Mouse (Mus musculus): ENCODE results near the gene Ttn. TPM values are rescaled to one million over a fixed set of nuclear protein-coding genes. Genes with fewer than 3 reads are reported as not detected.

The Ttn gene
- polyA plus RNA-seq, 1 experiment from 2014 or later: 23.1 TPM

DNA sequence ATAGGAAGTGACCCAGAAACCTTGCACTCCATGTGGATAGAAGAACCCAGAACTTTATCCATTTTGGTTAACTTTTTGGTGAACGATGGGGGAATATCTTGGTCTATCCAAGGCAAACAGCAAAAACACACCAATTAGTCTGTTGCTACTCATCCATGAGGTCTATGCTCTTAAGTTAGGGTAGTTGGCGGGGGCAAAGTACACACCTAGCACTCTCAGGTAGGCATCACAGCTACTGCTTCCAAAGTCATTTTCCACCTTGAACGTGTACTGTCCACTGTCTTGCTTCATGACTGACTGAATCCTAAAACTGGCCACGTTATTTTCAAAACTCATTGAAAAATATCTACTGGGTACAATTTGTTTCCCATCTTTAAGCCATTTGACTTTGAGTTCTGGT, 87.0 kb downstream of the Ttn start:
- H3K4me3 ChIP-seq (ENCODE audit: low read length): no peak overlapping the region
- H3K4me1 ChIP-seq (replicated peaks; ENCODE audit: control insufficient read depth, insufficient read depth, low read length): no peaks in the 10 kb centered on the region
- ATAC-seq (ENCODE audit: low read depth): no peak
- H3K27ac ChIP-seq (ENCODE audit: low read length): no peak overlapping the region
- no peak overlapping the region for H3K4me2 ChIP-seq (ENCODE audit: low read depth, low read length)
- H3K9ac ChIP-seq (ENCODE audit: low read length): no peak overlapping the region
- no peaks in the 10 kb centered on the region for H3K36me3 ChIP-seq (ENCODE audit: control insufficient read depth, insufficient read depth, low read length)
- 86% methylated on average over 4 of the region's 4 CpGs for WGBS
- no peaks in the 10 kb centered on the region for H3K27me3 ChIP-seq (ENCODE audit: control insufficient read depth, insufficient read depth, low read depth, low read length)
- no peaks in the 10 kb centered on the region for H3K9me3 ChIP-seq (ENCODE audit: control insufficient read depth, low read length)

DNA sequence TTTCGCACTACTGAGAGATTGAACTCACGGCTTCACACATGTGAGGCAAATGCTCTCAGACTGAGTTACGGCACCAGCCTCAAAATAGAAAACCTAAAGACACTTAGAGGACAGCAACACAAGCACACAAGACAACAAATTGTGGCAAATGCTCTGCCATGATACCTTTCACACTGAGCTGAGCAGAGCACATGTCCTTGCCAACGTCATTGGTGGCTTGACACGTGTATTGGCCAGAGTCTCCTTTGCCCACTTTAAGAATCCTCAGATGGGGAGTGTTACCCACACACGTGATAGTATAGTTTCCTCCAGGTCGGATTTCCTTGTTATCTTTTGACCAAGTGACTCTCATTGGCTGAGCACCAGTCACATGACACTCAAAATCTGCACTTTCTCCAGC, 93.6 kb downstream of the Ttn start:
- H3K27me3 ChIP-seq (ENCODE audit: control insufficient read depth, insufficient read depth, low read depth, low read length): no peaks in the 10 kb centered on the region
- no peaks in the 10 kb centered on the region for H3K9me3 ChIP-seq (ENCODE audit: control insufficient read depth, low read length)
- H3K4me2 ChIP-seq (ENCODE audit: low read depth, low read length): no peak overlapping the region
- 77% methylated on average over 7 of the region's 7 CpGs for WGBS
- no peak overlapping the region for H3K4me3 ChIP-seq (ENCODE audit: low read length)
- H3K36me3 ChIP-seq (ENCODE audit: control insufficient read depth, insufficient read depth, low read length): no peaks in the 10 kb centered on the region
- H3K27ac ChIP-seq (ENCODE audit: low read length): no peak overlapping the region
- no peak overlapping the region for H3K9ac ChIP-seq (ENCODE audit: low read length)
- ATAC-seq (ENCODE audit: low read depth): no peak
- no peaks in the 10 kb centered on the region for H3K4me1 ChIP-seq (replicated peaks; ENCODE audit: control insufficient read depth, insufficient read depth, low read length)

DNA sequence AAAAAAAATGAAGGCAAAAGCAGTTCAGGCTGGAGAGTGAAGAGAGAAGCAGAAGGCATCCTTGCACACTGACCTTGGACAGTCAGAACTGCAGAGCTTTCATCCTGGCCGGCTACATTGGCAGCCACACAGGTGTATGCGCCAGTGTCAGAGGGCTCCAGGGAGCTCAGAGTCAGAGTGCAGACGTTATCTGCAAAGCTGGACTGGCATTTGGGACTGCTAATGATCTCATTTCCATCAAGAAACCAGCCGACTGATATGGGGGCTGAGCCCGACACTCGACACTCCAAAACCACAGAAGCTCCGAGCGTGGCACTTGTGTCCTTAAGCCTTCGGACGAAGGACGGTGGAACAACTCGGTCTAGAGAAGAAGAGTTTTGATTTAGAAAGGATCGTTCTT, 96.5 kb downstream of the Ttn start:
- no peak for ATAC-seq (ENCODE audit: low read depth)
- Histone ChIP-seq H3K27me3 (ENCODE audit: control insufficient read depth, insufficient read depth, low read depth, low read length) (no peaks in the 10 kb centered on the region), H3K4me3 (ENCODE audit: low read length) (no peak overlapping the region), H3K4me2 (ENCODE audit: low read depth, low read length) (no peak overlapping the region), H3K27ac (ENCODE audit: low read length) (no peak overlapping the region), H3K9me3 (ENCODE audit: control insufficient read depth, low read length) (no peaks in the 10 kb centered on the region), H3K9ac (ENCODE audit: low read length) (no peak overlapping the region), H3K4me1 (replicated peaks; ENCODE audit: control insufficient read depth, insufficient read depth, low read length) (no peaks in the 10 kb centered on the region), H3K36me3 (ENCODE audit: control insufficient read depth, insufficient read depth, low read length) (no peaks in the 10 kb centered on the region)
- 75% methylated on average over 13 of the region's 13 CpGs for WGBS

DNA sequence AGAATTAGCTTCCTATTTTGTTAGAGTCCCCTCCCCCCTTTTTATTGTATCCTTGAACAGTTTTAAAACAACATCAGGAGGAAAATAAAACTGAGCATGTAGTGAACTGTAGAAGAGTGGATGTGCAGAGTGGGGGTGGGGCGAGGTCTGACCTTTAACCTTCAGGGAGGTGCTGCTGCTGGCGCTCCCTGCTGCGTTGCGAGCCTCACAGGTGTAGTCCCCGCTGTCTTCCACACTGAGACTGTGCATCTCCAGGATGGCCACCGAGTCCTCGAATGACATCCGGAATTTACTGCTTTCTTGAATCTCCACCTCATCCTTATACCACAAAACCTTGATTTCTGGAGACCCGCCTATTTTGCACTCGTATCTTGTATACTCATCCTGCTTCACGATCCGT, 100.9 kb downstream of the Ttn start:
- WGBS: 84% methylated on average over 12 of the region's 12 CpGs

DNA sequence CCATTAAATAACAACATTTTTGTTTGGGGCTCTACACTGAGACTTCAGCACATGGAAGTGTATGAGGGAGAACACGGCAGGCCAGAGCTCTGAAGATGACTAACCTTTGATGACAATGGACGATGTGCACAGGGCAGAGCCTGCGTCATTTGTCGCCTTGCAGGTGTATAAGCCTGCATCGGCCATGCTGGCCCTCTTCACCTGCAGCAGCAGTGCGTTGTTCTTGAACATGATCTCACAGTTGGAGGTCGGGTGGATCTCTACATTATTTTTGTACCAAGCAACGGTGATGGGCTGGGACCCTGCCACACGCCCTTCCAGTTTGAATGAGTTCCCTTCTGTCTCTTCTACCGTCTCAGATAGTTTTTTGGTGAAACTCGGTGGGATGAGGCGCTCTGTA, 106.8 kb downstream of the Ttn start:
- no peak for ATAC-seq (ENCODE audit: low read depth)
- no peaks in the 10 kb centered on the region for H3K36me3 ChIP-seq (ENCODE audit: control insufficient read depth, insufficient read depth, low read length)

More for the DNA sequence above, 100.9 kb downstream of the Ttn start:
- Histone ChIP-seq H3K27me3 (ENCODE audit: control insufficient read depth, insufficient read depth, low read depth, low read length) (no peaks in the 10 kb centered on the region), H3K36me3 (ENCODE audit: control insufficient read depth, insufficient read depth, low read length) (no peaks in the 10 kb centered on the region), H3K27ac (ENCODE audit: low read length) (no peak overlapping the region), H3K9me3 (ENCODE audit: control insufficient read depth, low read length) (no peaks in the 10 kb centered on the region), H3K4me3 (ENCODE audit: low read length) (no peak overlapping the region), H3K9ac (ENCODE audit: low read length) (no peak overlapping the region), H3K4me1 (replicated peaks; ENCODE audit: control insufficient read depth, insufficient read depth, low read length) (no peaks in the 10 kb centered on the region), H3K4me2 (ENCODE audit: low read depth, low read length) (no peak overlapping the region)
- ATAC-seq (ENCODE audit: low read depth): no peak

DNA sequence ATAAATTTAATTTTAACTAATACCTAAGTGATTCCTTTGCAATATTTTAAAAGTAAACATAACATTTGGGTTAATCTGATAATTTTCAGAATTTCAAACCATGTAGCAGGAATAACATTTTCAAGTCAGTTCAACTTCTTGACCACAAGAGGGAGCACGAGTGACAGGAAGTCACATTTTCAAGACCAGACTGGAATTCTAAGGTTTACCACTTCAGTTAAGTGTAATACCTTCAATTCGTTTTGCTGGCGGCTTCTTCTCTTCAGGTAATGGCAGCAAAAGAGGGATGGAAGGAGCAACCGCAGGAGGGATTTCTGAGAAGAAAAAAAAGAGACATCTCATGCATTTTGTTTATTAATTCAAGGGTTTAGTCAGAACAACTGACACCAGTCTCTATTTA, 115.4 kb downstream of the Ttn start:
- no peak for ATAC-seq (ENCODE audit: low read depth)
- Histone ChIP-seq H3K4me2 (ENCODE audit: low read depth, low read length) (no peak overlapping the region), H3K36me3 (ENCODE audit: control insufficient read depth, insufficient read depth, low read length) (no peaks in the 10 kb centered on the region), H3K27ac (ENCODE audit: low read length) (no peak overlapping the region), H3K27me3 (ENCODE audit: control insufficient read depth, insufficient read depth, low read depth, low read length) (no peaks in the 10 kb centered on the region), H3K4me3 (ENCODE audit: low read length) (no peak overlapping the region), H3K4me1 (replicated peaks; ENCODE audit: control insufficient read depth, insufficient read depth, low read length) (no peaks in the 10 kb centered on the region), H3K9ac (ENCODE audit: low read length) (no peak overlapping the region), H3K9me3 (ENCODE audit: control insufficient read depth, low read length) (no peaks in the 10 kb centered on the region)
- 10% methylated on average over 4 of the region's 4 CpGs for WGBS

More for the DNA sequence above, 106.8 kb downstream of the Ttn start:
- Histone ChIP-seq H3K27me3 (ENCODE audit: control insufficient read depth, insufficient read depth, low read depth, low read length) (no peaks in the 10 kb centered on the region), H3K9ac (ENCODE audit: low read length) (no peak overlapping the region), H3K4me1 (replicated peaks; ENCODE audit: control insufficient read depth, insufficient read depth, low read length) (no peaks in the 10 kb centered on the region), H3K4me3 (ENCODE audit: low read length) (no peak overlapping the region), H3K27ac (ENCODE audit: low read length) (no peak overlapping the region), H3K9me3 (ENCODE audit: control insufficient read depth, low read length) (no peaks in the 10 kb centered on the region), H3K4me2 (ENCODE audit: low read depth, low read length) (no peak overlapping the region)
- WGBS: 84% methylated on average over 12 of the region's 12 CpGs

DNA sequence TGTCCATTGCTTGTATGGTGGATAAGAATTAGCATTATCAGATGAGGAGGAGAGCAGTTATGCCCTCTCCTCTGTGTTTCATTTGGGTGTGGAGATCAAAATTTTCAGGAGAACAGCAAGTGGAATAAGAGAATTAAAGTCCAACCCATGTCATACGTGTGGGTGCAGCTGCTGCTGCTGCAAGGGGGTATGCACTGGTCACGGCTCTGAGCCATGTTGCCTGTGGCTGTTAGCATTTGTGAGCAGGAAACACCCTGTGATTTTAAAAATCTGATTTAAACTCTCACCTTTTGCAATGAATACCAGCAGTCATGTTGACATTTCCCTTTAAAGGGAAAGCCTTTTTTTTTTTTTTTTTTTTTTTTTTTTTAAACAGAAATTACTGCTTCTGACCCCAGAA, 116.8 kb downstream of the Ttn start:
- H3K4me2 ChIP-seq (ENCODE audit: low read depth, low read length): no peak overlapping the region
- H3K27ac ChIP-seq (ENCODE audit: low read length): no peak overlapping the region
- no peak overlapping the region for H3K9ac ChIP-seq (ENCODE audit: low read length)
- H3K4me1 ChIP-seq (replicated peaks; ENCODE audit: control insufficient read depth, insufficient read depth, low read length): no peaks in the 10 kb centered on the region
- no peaks in the 10 kb centered on the region for H3K27me3 ChIP-seq (ENCODE audit: control insufficient read depth, insufficient read depth, low read depth, low read length)
- H3K36me3 ChIP-seq (ENCODE audit: control insufficient read depth, insufficient read depth, low read length): no peaks in the 10 kb centered on the region
- no peak overlapping the region for H3K4me3 ChIP-seq (ENCODE audit: low read length)
- no peak for ATAC-seq (ENCODE audit: low read depth)
- 78% methylated on average over 2 of the region's 2 CpGs for WGBS
- no peaks in the 10 kb centered on the region for H3K9me3 ChIP-seq (ENCODE audit: control insufficient read depth, low read length)

DNA sequence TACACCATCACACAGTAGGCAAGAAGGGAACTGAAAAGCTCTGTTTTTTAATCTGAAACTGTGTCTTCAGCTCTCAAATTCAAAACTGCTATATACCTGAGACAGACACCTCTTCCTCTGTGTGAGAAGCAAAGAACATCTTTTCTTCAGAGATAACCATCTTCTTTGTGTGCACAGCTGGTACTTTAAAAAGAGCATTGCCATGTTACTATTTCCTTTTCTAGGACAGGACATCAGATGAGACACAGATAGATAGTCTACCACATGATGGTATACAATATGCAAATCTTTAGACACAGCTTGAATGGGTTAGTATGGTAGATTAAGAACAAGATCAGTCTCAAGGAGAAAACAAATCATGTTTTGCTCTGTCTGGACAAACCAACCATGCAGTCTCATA, 121.0 kb downstream of the Ttn start:
- Histone ChIP-seq H3K27me3 (ENCODE audit: control insufficient read depth, insufficient read depth, low read depth, low read length) (no peaks in the 10 kb centered on the region), H3K4me1 (replicated peaks; ENCODE audit: control insufficient read depth, insufficient read depth, low read length) (no peaks in the 10 kb centered on the region), H3K4me2 (ENCODE audit: low read depth, low read length) (no peak overlapping the region), H3K9me3 (ENCODE audit: control insufficient read depth, low read length) (no peaks in the 10 kb centered on the region), H3K9ac (ENCODE audit: low read length) (no peak overlapping the region), H3K36me3 (ENCODE audit: control insufficient read depth, insufficient read depth, low read length) (no peaks in the 10 kb centered on the region), H3K4me3 (ENCODE audit: low read length) (no peak overlapping the region), H3K27ac (ENCODE audit: low read length) (no peak overlapping the region)
- no peak for ATAC-seq (ENCODE audit: low read depth)

DNA sequence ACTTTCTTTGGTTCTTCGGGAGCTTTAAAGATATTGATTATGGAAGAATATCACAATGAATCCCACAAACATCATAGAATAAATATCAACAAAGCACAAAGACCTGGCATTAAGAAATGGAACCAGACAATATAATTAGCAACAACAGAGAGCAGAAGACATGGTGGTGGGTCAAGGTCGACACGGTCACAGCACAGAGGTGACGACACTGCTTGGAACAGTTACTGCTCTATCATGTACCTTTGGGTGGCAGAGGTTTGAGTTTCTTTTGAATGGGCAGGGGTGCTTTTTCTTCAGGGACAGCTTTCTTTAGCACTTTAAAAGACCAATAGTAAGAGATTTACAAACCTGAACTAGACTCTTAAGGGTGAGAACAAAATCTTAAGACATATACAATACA, 132.3 kb downstream of the Ttn start:
- 88% methylated on average over 4 of the region's 4 CpGs for WGBS
- Histone ChIP-seq H3K4me2 (ENCODE audit: low read depth, low read length) (no peak overlapping the region), H3K9me3 (ENCODE audit: control insufficient read depth, low read length) (no peaks in the 10 kb centered on the region), H3K27me3 (ENCODE audit: control insufficient read depth, insufficient read depth, low read depth, low read length) (no peaks in the 10 kb centered on the region), H3K36me3 (ENCODE audit: control insufficient read depth, insufficient read depth, low read length) (no peaks in the 10 kb centered on the region), H3K9ac (ENCODE audit: low read length) (no peak overlapping the region), H3K4me1 (replicated peaks; ENCODE audit: control insufficient read depth, insufficient read depth, low read length) (no peaks in the 10 kb centered on the region), H3K27ac (ENCODE audit: low read length) (no peak overlapping the region), H3K4me3 (ENCODE audit: low read length) (no peak overlapping the region)
- no peak for ATAC-seq (ENCODE audit: low read depth)

DNA sequence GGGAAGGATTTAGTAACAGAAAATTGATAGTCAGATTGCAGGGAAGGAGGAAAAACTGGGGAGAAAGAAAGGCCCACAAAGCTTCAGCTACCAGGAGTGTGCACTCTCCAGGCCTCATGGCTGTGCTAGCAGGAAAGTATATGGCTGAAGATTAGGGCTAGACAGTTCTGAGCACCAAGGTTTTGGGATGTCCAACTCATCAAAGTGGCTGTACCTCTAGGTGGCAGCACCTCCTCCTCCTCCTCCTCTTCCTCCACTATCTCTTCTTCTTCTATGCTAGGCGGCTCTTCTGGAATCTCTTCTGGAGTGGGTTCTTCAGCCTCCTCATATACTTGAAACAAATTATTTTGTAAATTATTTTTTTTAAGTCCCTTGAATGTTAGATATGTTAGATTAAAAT, 139.2 kb downstream of the Ttn start:
- Histone ChIP-seq H3K9me3 (ENCODE audit: control insufficient read depth, low read length) (no peaks in the 10 kb centered on the region), H3K27me3 (ENCODE audit: control insufficient read depth, insufficient read depth, low read depth, low read length) (no peaks in the 10 kb centered on the region)

More for the DNA sequence above, 139.2 kb downstream of the Ttn start:
- ATAC-seq (ENCODE audit: low read depth): no peak
- no peaks in the 10 kb centered on the region for H3K4me1 ChIP-seq (replicated peaks; ENCODE audit: control insufficient read depth, insufficient read depth, low read length)
- no peak overlapping the region for H3K27ac ChIP-seq (ENCODE audit: low read length)
- 36% methylated on average over 1 of the region's 1 CpGs for WGBS
- H3K4me2 ChIP-seq (ENCODE audit: low read depth, low read length): no peak overlapping the region
- no peaks in the 10 kb centered on the region for H3K36me3 ChIP-seq (ENCODE audit: control insufficient read depth, insufficient read depth, low read length)
- H3K4me3 ChIP-seq (ENCODE audit: low read length): no peak overlapping the region
- no peak overlapping the region for H3K9ac ChIP-seq (ENCODE audit: low read length)

Data from lung, embryonic 16.5 days (tissue).